Mouse (Mus musculus): ENCODE measurements around the gene Gm20388. TPM values are rescaled to one million over a fixed set of nuclear protein-coding genes. Genes with fewer than 3 reads are reported as not detected.

Gene Gm20388
- polyA plus RNA-seq, 1 experiment from 2014 or later, result 1.4 TPM

DNA sequence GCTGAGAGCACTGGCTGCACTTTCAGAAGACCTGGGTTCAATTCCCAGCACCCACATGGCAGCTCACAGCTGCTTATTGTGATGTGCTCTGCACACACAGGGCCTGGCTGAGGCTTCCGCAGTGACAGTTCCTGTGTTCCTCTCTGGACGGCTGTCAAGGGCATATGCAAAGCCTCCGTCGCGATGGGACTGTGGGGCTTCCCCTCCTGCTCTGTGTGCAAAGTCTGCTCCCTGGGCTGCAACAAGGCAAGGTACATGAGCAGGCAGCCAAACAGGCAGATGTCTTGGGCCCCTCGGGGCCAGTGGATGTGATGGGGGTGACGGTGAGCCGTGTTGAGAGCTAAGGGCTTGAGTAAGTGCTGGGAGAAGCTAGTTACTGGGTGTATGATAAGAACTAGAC is 1878.1 kb downstream of the Gm20388 start:
- no peaks in the 10 kb centered on the region for H3K36me3 ChIP-seq (ENCODE audit: control insufficient read depth, insufficient read depth)
- no peak for ATAC-seq (ENCODE audit: low read depth)
- 60% methylated on average over 8 of the region's 8 CpGs for WGBS (ENCODE audit: insufficient replicate concordance)
- no peak overlapping the region for H3K9ac ChIP-seq (ENCODE audit: low read depth, low read length)
- no peak overlapping the region for H3K27ac ChIP-seq (ENCODE audit: low read length)
- H3K4me3 ChIP-seq (ENCODE audit: low read depth, low read length), result no peak overlapping the region
- H3K4me1 ChIP-seq (ENCODE audit: control insufficient read depth, low read depth, low read length), result no peaks in the 10 kb centered on the region
- H3K9me3 ChIP-seq (replicated peaks; ENCODE audit: control insufficient read depth, low read length), result no peaks in the 10 kb centered on the region
- no peaks in the 10 kb centered on the region for H3K27me3 ChIP-seq (ENCODE audit: control insufficient read depth, insufficient read depth, low read depth, low read length)
- H3K4me2 ChIP-seq (ENCODE audit: low read depth, low read length), result no peak overlapping the region

DNA sequence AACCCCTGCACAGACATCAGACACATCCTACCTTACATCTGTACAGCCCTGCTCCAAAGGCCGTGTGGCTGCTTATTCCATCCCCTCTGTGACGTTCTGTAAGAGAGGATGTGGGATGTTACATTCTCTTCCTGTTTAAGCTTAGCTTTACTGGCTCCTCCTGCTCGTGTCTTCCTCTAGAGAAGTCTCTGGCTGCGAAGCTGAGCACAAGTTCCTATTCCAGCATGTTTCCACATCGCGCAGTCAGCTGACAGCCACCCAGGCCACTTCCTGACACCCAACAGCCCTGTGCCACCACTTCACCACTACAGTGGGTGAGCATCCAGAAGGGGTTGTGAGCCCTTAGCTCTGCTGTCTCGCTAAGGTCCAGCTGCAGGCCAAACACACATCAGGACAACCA is 1881.5 kb downstream of the Gm20388 start:
- peak overlapping the region; percentile 65 for H3K27ac ChIP-seq (ENCODE audit: low read length)

DNA sequence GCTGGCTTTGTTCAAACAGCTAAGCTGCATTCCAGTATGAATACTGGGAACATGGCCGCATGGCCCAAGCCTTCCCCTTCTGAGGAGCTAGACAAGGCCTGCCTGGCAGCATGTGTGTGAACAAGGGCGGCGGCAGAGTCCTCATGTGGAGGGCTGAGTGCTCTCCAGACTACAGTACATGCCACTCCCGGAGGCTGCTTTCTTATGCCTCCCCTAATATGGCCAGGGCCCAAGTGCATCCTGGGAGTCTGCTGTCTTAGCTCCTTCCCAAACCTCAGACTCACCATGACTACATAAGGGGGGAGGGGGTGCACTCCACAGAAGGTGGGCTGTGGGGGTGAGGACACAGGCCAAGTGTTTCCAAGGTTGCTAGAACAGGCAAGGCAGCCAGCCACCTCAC is 1882.0 kb downstream of the Gm20388 start:
- H3K4me1 ChIP-seq (ENCODE audit: control insufficient read depth, low read depth, low read length), result no peaks in the 10 kb centered on the region
- 63% methylated on average over 4 of the region's 4 CpGs for WGBS (ENCODE audit: insufficient replicate concordance)

More for the DNA sequence above, 1881.5 kb downstream of the Gm20388 start:
- no peaks in the 10 kb centered on the region for H3K9me3 ChIP-seq (replicated peaks; ENCODE audit: control insufficient read depth, low read length)
- WGBS (ENCODE audit: insufficient replicate concordance), result 14% methylated on average over 7 of the region's 7 CpGs
- no peaks in the 10 kb centered on the region for H3K4me1 ChIP-seq (ENCODE audit: control insufficient read depth, low read depth, low read length)
- H3K27me3 ChIP-seq (ENCODE audit: control insufficient read depth, insufficient read depth, low read depth, low read length), result no peaks in the 10 kb centered on the region
- no peak overlapping the region for H3K4me3 ChIP-seq (ENCODE audit: low read depth, low read length)
- H3K36me3 ChIP-seq (ENCODE audit: control insufficient read depth, insufficient read depth), result no peaks in the 10 kb centered on the region
- no peak overlapping the region for H3K4me2 ChIP-seq (ENCODE audit: low read depth, low read length)
- ATAC-seq (ENCODE audit: low read depth), result peak; percentile 60
- H3K9ac ChIP-seq (ENCODE audit: low read depth, low read length), result no peak overlapping the region

DNA sequence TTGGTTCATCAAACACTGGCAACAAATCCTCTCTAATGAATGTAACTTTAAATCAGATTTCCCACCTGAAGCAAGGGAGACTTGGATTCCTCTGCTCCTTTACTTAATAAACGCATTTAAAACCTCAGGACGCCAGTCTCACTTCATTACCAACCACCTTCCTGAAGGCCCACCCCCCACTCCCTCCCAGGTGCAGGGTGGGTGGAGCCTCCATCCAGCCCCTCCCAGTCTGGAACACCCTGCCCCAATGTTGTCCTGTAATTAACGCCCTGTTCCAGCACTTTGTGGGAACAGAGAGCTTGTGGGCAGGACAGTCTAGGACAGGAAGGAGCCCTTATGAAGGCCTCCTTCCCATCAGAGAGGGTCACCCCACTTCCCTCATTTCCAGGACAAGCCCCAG is 1883.5 kb downstream of the Gm20388 start:
- Histone ChIP-seq H3K4me2 (ENCODE audit: low read depth, low read length) (no peak overlapping the region), H3K36me3 (ENCODE audit: control insufficient read depth, insufficient read depth) (no peaks in the 10 kb centered on the region), H3K4me1 (ENCODE audit: control insufficient read depth, low read depth, low read length) (no peaks in the 10 kb centered on the region), H3K27ac (ENCODE audit: low read length) (no peak overlapping the region), H3K27me3 (ENCODE audit: control insufficient read depth, insufficient read depth, low read depth, low read length) (no peaks in the 10 kb centered on the region), H3K9me3 (replicated peaks; ENCODE audit: control insufficient read depth, low read length) (no peaks in the 10 kb centered on the region), H3K9ac (ENCODE audit: low read depth, low read length) (no peak overlapping the region), H3K4me3 (ENCODE audit: low read depth, low read length) (no peak overlapping the region)
- ATAC-seq (ENCODE audit: low read depth), result no peak
- WGBS (ENCODE audit: insufficient replicate concordance), result 54% methylated on average over 3 of the region's 3 CpGs

More for the DNA sequence above, 1882.0 kb downstream of the Gm20388 start:
- Histone ChIP-seq H3K36me3 (ENCODE audit: control insufficient read depth, insufficient read depth) (no peaks in the 10 kb centered on the region), H3K9me3 (replicated peaks; ENCODE audit: control insufficient read depth, low read length) (no peaks in the 10 kb centered on the region), H3K4me3 (ENCODE audit: low read depth, low read length) (no peak overlapping the region), H3K27me3 (ENCODE audit: control insufficient read depth, insufficient read depth, low read depth, low read length) (no peaks in the 10 kb centered on the region), H3K9ac (ENCODE audit: low read depth, low read length) (no peak overlapping the region), H3K4me2 (ENCODE audit: low read depth, low read length) (no peak overlapping the region), H3K27ac (ENCODE audit: low read length) (peak overlapping the region; percentile 56)
- no peak for ATAC-seq (ENCODE audit: low read depth)

DNA sequence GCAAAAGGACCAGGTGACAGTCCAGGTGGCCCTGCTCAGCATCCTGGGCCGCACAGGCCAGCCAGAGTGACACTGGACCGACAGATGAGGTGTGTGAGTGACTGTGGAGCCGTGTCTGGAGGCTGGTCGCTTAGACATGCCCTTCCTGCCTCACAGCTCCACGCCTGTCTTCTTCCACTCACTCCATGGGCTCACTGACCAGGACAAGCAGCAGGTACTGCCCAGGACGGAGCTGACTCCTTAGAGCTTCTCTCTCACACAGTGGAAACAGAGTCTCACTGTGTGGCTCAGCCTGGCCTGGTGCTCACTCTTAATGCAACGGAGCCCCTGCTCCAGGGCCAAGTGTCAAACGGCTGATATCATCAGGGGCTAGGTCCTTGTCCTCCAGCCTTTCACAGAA is 1884.8 kb downstream of the Gm20388 start:
- H3K9me3 ChIP-seq (replicated peaks; ENCODE audit: control insufficient read depth, low read length), result no peaks in the 10 kb centered on the region
- H3K9ac ChIP-seq (ENCODE audit: low read depth, low read length), result no peak overlapping the region
- no peak overlapping the region for H3K4me3 ChIP-seq (ENCODE audit: low read depth, low read length)
- H3K4me2 ChIP-seq (ENCODE audit: low read depth, low read length), result no peak overlapping the region
- no peak overlapping the region for H3K27ac ChIP-seq (ENCODE audit: low read length)
- no peaks in the 10 kb centered on the region for H3K36me3 ChIP-seq (ENCODE audit: control insufficient read depth, insufficient read depth)
- WGBS (ENCODE audit: insufficient replicate concordance), result 76% methylated on average over 8 of the region's 8 CpGs
- ATAC-seq (ENCODE audit: low read depth), result no peak
- H3K4me1 ChIP-seq (ENCODE audit: control insufficient read depth, low read depth, low read length), result no peaks in the 10 kb centered on the region
- no peaks in the 10 kb centered on the region for H3K27me3 ChIP-seq (ENCODE audit: control insufficient read depth, insufficient read depth, low read depth, low read length)

DNA sequence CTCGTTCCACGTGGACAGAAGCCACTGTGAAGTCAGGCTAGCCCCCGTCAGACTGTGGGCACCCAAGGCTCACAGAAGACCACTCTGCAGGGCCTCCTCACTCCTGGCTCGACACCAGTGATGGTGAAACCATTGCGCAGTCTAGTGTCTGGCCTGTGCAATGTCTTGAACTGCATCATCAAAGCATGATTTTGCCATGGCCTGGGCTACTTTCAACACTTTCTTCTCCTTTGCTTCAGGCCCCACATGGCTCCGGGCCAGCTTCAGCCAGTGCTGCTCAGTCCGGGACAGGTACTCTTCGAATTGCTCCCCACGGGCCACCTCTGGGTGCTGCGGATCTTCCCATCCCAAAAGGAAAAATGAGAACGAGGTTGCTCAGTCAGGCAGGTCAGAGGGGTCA is 1885.8 kb downstream of the Gm20388 start:
- H3K4me1 ChIP-seq (ENCODE audit: control insufficient read depth, low read depth, low read length), result no peaks in the 10 kb centered on the region
- no peaks in the 10 kb centered on the region for H3K27me3 ChIP-seq (ENCODE audit: control insufficient read depth, insufficient read depth, low read depth, low read length)
- 77% methylated on average over 11 of the region's 11 CpGs for WGBS (ENCODE audit: insufficient replicate concordance)
- H3K9ac ChIP-seq (ENCODE audit: low read depth, low read length), result no peak overlapping the region
- H3K4me3 ChIP-seq (ENCODE audit: low read depth, low read length), result no peak overlapping the region
- H3K27ac ChIP-seq (ENCODE audit: low read length), result no peak overlapping the region
- H3K4me2 ChIP-seq (ENCODE audit: low read depth, low read length), result no peak overlapping the region
- no peak; the same call in 1 of the 2 replicates for ATAC-seq (ENCODE audit: low read depth)
- H3K36me3 ChIP-seq (ENCODE audit: control insufficient read depth, insufficient read depth), result no peaks in the 10 kb centered on the region
- no peaks in the 10 kb centered on the region for H3K9me3 ChIP-seq (replicated peaks; ENCODE audit: control insufficient read depth, low read length)

DNA sequence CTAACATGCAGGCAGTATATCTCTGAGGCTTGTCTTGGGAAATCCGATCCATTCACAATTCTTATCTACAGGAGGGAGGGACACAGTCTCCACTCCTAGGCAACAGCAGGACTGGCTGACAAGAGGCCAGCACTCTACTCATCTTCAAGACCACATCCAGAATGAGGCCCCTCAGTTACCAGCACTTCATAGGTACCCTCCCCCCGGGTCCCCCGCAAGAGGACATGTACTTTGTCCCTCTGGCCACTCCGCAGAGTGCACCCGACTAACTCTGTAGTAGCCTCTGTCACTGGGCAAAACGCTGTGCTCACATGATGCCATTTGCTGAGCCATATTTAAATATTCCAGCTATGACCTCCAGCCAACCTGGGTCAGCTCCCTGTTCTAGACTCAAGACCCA is 1887.8 kb downstream of the Gm20388 start:
- H3K27ac ChIP-seq (ENCODE audit: low read length), result no peak overlapping the region
- H3K9ac ChIP-seq (ENCODE audit: low read depth, low read length), result no peak overlapping the region
- ATAC-seq (ENCODE audit: low read depth), result no peak
- no peaks in the 10 kb centered on the region for H3K9me3 ChIP-seq (replicated peaks; ENCODE audit: control insufficient read depth, low read length)
- no peaks in the 10 kb centered on the region for H3K27me3 ChIP-seq (ENCODE audit: control insufficient read depth, insufficient read depth, low read depth, low read length)
- no peaks in the 10 kb centered on the region for H3K4me1 ChIP-seq (ENCODE audit: control insufficient read depth, low read depth, low read length)
- H3K4me3 ChIP-seq (ENCODE audit: low read depth, low read length), result no peak overlapping the region
- WGBS (ENCODE audit: insufficient replicate concordance), result 78% methylated on average over 6 of the region's 6 CpGs
- H3K36me3 ChIP-seq (ENCODE audit: control insufficient read depth, insufficient read depth), result no peaks in the 10 kb centered on the region; the same call in 1 of the 2 replicates
- H3K4me2 ChIP-seq (ENCODE audit: low read depth, low read length), result no peak overlapping the region

DNA sequence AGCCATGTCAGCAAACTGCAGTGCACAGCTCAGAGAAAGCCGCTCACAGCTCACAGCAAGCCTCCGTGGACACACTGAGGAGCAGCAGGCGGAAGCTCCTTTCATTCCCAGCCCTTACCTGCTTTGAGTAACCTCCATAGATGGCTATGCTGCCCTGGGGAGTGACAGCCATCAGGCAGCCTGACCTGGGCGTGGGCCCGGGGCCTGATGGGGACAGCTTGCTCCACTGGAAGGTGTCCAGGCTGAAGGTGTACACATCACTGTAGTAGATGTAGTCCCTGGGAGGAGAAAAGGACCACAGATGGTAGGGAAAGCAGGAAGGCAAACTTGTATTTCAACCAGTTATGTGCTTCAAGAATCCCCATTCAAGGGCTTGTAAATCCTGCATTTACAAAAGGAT is 1894.2 kb downstream of the Gm20388 start:
- peaks cover 10% of the 10 kb centered on the region for H3K36me3 ChIP-seq (ENCODE audit: control insufficient read depth, insufficient read depth)
- H3K9me3 ChIP-seq (replicated peaks; ENCODE audit: control insufficient read depth, low read length), result no peaks in the 10 kb centered on the region
- WGBS (ENCODE audit: insufficient replicate concordance), result 87% methylated on average over 5 of the region's 5 CpGs

DNA sequence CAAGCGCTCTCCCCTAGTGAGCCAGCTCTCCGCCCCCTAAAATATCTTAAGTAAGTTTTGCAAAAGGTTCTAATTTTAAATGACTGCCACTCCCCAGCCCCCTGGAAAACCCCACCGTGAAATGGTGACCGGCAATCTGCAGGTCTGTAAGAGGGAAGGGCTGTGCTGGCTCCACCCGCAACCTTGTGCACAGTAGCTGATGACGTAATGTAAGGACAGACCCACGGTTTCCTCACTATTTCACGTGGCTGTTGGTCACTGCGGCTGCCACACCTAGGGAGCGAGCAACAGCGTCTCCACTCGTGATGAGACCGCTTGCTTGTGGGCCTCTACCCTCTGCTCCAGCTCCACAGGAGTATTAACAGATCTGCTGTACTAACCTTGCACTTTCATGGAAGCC is 1895.5 kb downstream of the Gm20388 start:
- H3K27me3 ChIP-seq (ENCODE audit: control insufficient read depth, insufficient read depth, low read depth, low read length), result no peaks in the 10 kb centered on the region
- no peaks in the 10 kb centered on the region for H3K9me3 ChIP-seq (replicated peaks; ENCODE audit: control insufficient read depth, low read length)
- no peak for ATAC-seq (ENCODE audit: low read depth)
- peaks cover 10% of the 10 kb centered on the region for H3K36me3 ChIP-seq (ENCODE audit: control insufficient read depth, insufficient read depth)
- H3K9ac ChIP-seq (ENCODE audit: low read depth, low read length), result no peak overlapping the region
- no peaks in the 10 kb centered on the region for H3K4me1 ChIP-seq (ENCODE audit: control insufficient read depth, low read depth, low read length)
- H3K4me3 ChIP-seq (ENCODE audit: low read depth, low read length), result no peak overlapping the region
- no peak overlapping the region for H3K27ac ChIP-seq (ENCODE audit: low read length)
- WGBS (ENCODE audit: insufficient replicate concordance), result 77% methylated on average over 13 of the region's 13 CpGs
- H3K4me2 ChIP-seq (ENCODE audit: low read depth, low read length), result no peak overlapping the region

More for the DNA sequence above, 1894.2 kb downstream of the Gm20388 start:
- H3K4me3 ChIP-seq (ENCODE audit: low read depth, low read length), result no peak overlapping the region
- H3K4me1 ChIP-seq (ENCODE audit: control insufficient read depth, low read depth, low read length), result no peaks in the 10 kb centered on the region
- H3K4me2 ChIP-seq (ENCODE audit: low read depth, low read length), result no peak overlapping the region
- H3K27me3 ChIP-seq (ENCODE audit: control insufficient read depth, insufficient read depth, low read depth, low read length), result no peaks in the 10 kb centered on the region
- no peak overlapping the region for H3K27ac ChIP-seq (ENCODE audit: low read length)
- no peak overlapping the region for H3K9ac ChIP-seq (ENCODE audit: low read depth, low read length)
- ATAC-seq (ENCODE audit: low read depth), result no peak

All from liver, embryonic 16.5 days (tissue).